Mouse (Mus musculus) hindbrain, embryonic 10.5 days (tissue): ENCODE results near the gene Ntm. TPM values are rescaled to one million over a fixed set of nuclear protein-coding genes. Genes with fewer than 3 reads are reported as not detected.

Source experiments
- DNase-seq: peaks from one replicate; pipeline ENCODE4 v3.0.0-alpha.2; 2017; ENCODE audit warnings: low spot score
- H3K27ac ChIP-seq: fragments of 300-500 bp; sonication (generic); 2 replicates; pipeline ENCODE4 v1.5.1; 2016; ENCODE audit warnings: mild to moderate bottlenecking, moderate library complexity
- H3K27me3 ChIP-seq: fragments of 300-500 bp; sonication (generic); 2 replicates; pipeline ENCODE4 v1.6.1; 2016; ENCODE audit warnings: mild to moderate bottlenecking; ENCODE audit not compliant: poor library complexity, insufficient read depth, severe bottlenecking
- H3K36me3 ChIP-seq: fragments of 300-500 bp; sonication (generic); 2 replicates; pipeline ENCODE4 v1.6.1; 2016; ENCODE audit warnings: mild to moderate bottlenecking, moderate library complexity
- H3K4me1 ChIP-seq: fragments of 300-500 bp; sonication (generic); replicated peaks from 2 replicates; pipeline ENCODE4 v1.6.1; 2016; ENCODE audit warnings: mild to moderate bottlenecking
- H3K4me3 ChIP-seq: fragments of 300-500 bp; sonication (generic); 2 replicates; pipeline ENCODE4 v1.5.1; 2016; ENCODE audit warnings: mild to moderate bottlenecking, moderate library complexity
- H3K9me3 ChIP-seq: fragments of 300-500 bp; sonication (generic); 2 replicates; pipeline ENCODE4 v1.6.1; 2016; ENCODE audit warnings: mild to moderate bottlenecking, moderate library complexity
- WGBS: fragments of 180-500 bp; shearing (Covaris S2); methylation state at CpG from one replicate; pipeline ENCODE4 v1.1.7; 2016; 5-methylcytosine and 5-hydroxymethylcytosine counted together
- polyA plus RNA-seq: library from polyadenylated mRNA; unstranded; fragments of >200 nt; fragmentation: Nextera tagmentation; extraction: Ambion mirVana; gene quantifications from 2 replicates; pipeline ENCODE4 v1.2.1, GENCODE M21; 2016

The Ntm gene
- polyA plus RNA-seq, 1 experiment from 2014 or later: 12.1 TPM

DNA sequence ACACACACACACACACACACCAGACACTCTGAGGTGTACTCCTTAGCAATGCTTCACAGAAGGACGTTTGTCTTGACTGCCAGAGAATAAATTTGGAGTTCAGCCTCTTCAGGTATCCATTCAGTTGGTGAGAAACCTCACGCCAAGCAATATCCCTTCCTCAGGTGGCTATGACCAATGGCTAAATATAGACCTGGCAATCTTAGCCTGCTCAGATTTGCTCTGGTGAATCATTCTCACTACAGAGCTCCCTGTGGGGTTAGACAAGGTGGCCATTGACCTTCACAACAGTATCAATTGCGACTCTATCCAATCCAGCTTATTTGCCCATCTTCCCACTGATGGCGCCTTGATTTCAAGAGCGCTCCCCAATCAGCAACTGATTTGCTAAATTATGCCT lies 150.3 kb downstream of the Ntm start:
- Histone ChIP-seq H3K4me3 (no peak overlapping the region), H3K4me1 (peaks cover 1% of the 10 kb centered on the region), H3K36me3 (no peaks in the 10 kb centered on the region), H3K27ac (no peak overlapping the region), H3K9me3 (no peaks in the 10 kb centered on the region), H3K27me3 (no peaks in the 10 kb centered on the region)
- no peak for DNase-seq
- 88% methylated on average over 5 of the region's 5 CpGs for WGBS

DNA sequence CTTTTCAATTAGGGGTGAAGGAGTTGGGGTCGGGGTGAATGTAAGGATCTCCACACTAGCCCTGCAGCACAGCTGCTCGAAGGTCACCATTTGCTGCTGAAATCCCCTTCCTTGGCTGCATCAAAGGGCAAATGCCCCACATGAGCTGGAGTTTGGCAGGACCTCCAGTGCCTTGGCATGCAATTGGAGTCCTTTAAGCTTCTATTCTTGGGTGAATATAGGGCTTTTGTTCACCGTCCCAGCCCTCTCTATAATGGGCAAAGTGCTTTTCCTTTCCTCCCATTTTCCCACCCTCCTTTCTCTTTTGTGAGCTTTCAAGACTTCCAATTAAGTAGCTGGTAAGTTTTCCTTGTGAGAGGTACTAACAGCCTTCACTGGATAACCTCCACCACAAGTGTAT lies 156.2 kb downstream of the Ntm start:
- Histone ChIP-seq H3K4me1 (peaks cover 23% of the 10 kb centered on the region), H3K27ac (no peak overlapping the region)
- WGBS: 56% methylated on average over 3 of the region's 3 CpGs

DNA sequence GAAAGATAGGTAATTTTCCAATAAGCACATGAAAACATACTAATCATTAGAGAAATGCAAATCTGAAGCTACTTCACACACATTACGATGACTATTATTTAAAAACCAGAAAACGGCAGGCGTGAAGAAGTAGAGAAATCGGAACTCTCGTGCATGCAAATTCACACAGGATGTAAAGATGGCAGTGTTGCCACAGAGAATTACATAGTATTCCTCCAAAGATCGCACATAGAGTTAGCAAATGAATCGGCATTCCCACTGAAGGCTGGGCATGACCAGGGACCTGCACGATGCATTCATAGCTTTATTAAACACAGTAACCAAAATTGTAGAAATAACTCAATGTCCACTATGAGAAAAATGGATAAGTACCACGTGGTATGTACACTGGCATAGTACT lies 158.5 kb downstream of the Ntm start:
- Histone ChIP-seq H3K9me3 (no peaks in the 10 kb centered on the region), H3K27me3 (0 out of 2 replicates have a peak, but pooled peaks cover 3% of the 10 kb centered on the region), H3K4me1 (peaks cover 25% of the 10 kb centered on the region), H3K4me3 (no peak overlapping the region), H3K36me3 (no peaks in the 10 kb centered on the region), H3K27ac (no peak overlapping the region)
- DNase-seq: no peak
- WGBS: 91% methylated on average over 9 of the region's 9 CpGs

More for the DNA sequence above, 156.2 kb downstream of the Ntm start:
- Histone ChIP-seq H3K4me3 (no peak overlapping the region), H3K9me3 (no peaks in the 10 kb centered on the region), H3K36me3 (no peaks in the 10 kb centered on the region), H3K27me3 (0 out of 2 replicates have a peak, but pooled peaks cover 3% of the 10 kb centered on the region)
- no peak for DNase-seq

DNA sequence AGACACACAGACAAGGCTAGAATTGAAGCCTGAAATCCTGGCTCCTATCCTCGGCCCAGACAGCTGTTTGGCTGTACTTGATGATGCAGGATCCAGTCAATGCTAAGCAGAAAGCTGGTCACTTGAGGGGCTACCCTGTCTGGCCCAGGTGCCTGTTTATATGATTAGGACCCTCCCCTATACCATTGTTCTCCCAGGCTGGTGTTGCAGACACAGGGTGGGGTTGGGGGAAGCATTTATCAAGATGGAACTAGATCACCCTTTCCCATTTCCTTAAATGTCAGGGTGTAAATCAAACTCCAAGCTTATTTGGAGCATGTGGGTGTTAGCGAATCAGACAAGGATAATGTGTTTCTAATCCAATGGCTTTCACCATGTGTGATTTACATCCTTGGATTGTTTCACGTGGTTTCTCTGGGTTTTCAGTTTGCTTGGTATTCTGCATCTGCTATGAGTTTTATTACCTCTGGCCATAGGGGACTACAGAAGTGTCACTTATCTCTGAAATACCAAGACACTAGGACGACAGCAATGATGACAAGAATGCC lies 159.1 kb downstream of the Ntm start:
- 65% methylated on average over 4 of the region's 4 CpGs for WGBS
- H3K4me1 ChIP-seq: peaks cover 25% of the 10 kb centered on the region
- no peaks in the 10 kb centered on the region for H3K36me3 ChIP-seq
- 0 out of 2 replicates have a peak, but pooled peaks cover 3% of the 10 kb centered on the region for H3K27me3 ChIP-seq
- H3K4me3 ChIP-seq: no peak overlapping the region
- H3K27ac ChIP-seq: peak overlapping the region; percentile 76
- H3K9me3 ChIP-seq: no peaks in the 10 kb centered on the region
- no peak for DNase-seq

DNA sequence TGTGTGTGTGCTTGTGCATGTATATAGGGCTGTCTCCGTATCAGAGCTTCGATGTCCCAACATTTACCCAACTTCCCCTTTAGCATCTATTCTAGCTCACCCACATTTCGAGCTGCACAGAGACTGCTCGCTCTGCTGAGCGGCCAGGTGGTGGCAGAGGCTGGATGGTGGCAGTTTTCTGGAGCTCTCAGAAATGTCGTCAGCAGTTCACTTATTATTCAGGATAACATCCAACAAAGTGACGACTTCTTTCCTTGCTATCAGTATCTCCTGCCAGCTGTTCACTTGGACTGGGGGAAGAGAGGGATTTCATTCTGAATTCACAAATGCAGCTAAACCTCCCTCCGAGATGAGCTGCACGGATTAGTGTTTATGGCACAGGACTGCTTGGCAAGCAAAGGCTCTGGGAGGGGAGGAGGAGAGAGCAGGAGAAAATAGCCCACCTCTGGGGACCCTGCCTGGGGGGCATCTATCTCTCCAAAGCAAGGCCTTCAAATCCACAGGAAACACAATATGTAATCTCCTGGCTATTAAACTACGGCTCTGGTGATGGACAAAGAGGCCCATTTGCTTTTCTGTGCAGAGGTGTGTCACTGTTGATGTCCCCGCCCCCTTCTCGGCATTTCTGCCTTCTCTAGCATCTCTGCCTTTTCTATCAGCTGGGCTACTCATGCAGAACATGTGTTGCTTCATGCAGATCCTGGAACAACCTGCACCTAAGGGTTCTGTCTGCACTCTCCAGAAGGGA lies 159.8 kb downstream of the Ntm start:
- Histone ChIP-seq H3K4me3 (0 out of 2 replicates have a peak overlapping the region, but pooled peaks have one; percentile 5), H3K27ac (peak overlapping the region; percentile 76), H3K27me3 (0 out of 2 replicates have a peak, but pooled peaks cover 3% of the 10 kb centered on the region), H3K9me3 (no peaks in the 10 kb centered on the region), H3K36me3 (no peaks in the 10 kb centered on the region), H3K4me1 (peaks cover 25% of the 10 kb centered on the region)
- 40% methylated on average over 12 of the region's 12 CpGs for WGBS
- no peak for DNase-seq

DNA sequence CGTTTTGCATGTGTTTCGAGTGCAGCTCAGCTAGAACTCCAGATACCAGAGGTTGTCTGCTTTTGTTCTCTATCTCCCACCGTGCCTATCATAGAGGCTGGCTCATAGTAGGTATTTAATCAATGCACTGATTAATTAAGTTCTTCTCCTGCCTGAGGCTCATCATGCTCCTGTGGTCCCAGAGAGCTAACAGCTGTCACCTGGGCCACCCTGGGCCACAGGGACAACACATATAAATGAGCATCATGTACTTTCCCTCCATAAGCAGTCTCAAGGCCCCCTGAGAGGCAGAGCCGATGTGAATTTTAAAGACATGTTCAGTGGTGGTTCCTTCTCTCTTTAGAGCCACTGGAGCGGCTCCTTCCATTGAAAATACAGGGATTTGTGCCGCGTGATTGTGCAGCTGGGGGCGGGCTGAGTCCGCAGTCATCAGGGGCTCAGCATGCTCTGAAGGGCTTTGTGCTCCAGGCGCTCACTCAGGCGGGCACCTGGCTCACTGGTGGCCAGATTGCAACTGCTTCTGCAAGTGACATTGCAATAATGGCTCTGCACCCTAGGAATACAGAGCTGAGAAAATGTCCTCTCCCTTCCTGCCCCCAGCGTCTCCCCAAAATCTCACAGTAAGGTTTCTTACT lies 160.8 kb downstream of the Ntm start:
- Histone ChIP-seq H3K4me1 (peaks cover 25% of the 10 kb centered on the region), H3K9me3 (no peaks in the 10 kb centered on the region), H3K4me3 (peak overlapping the region; percentile 13; the same call in 1 of the 2 replicates), H3K27ac (peak overlapping the region; percentile 76), H3K27me3 (0 out of 2 replicates have a peak, but pooled peaks cover 3% of the 10 kb centered on the region), H3K36me3 (no peaks in the 10 kb centered on the region)
- 20% methylated on average over 12 of the region's 12 CpGs for WGBS
- DNase-seq: peak; percentile 71

DNA sequence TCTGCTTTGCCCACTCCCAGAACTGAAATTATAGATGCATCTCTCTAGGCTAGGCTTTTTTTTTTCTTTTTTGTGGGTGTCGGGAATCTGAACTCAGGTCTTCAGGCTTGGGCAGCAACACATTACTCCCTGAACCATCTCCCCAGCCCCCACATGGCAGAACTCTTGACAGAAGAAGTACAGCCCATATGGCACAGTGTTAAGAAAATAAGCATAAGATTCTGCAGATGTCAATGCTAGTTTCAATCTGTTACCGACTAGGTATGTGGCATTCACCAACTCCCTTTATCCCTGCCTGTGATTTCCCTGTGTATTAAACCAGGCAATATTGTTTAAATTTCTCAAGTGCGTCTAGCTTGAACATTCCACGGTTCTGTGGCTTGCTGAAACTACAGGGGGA lies 166.7 kb downstream of the Ntm start:
- H3K4me3 ChIP-seq: no peak overlapping the region
- no peaks in the 10 kb centered on the region for H3K36me3 ChIP-seq
- DNase-seq: no peak
- no peaks in the 10 kb centered on the region for H3K4me1 ChIP-seq
- no peaks in the 10 kb centered on the region for H3K9me3 ChIP-seq
- H3K27ac ChIP-seq: no peak overlapping the region
- no peaks in the 10 kb centered on the region; the same call in 1 of the 2 replicates for H3K27me3 ChIP-seq
- WGBS: 80% methylated on average over 4 of the region's 4 CpGs

DNA sequence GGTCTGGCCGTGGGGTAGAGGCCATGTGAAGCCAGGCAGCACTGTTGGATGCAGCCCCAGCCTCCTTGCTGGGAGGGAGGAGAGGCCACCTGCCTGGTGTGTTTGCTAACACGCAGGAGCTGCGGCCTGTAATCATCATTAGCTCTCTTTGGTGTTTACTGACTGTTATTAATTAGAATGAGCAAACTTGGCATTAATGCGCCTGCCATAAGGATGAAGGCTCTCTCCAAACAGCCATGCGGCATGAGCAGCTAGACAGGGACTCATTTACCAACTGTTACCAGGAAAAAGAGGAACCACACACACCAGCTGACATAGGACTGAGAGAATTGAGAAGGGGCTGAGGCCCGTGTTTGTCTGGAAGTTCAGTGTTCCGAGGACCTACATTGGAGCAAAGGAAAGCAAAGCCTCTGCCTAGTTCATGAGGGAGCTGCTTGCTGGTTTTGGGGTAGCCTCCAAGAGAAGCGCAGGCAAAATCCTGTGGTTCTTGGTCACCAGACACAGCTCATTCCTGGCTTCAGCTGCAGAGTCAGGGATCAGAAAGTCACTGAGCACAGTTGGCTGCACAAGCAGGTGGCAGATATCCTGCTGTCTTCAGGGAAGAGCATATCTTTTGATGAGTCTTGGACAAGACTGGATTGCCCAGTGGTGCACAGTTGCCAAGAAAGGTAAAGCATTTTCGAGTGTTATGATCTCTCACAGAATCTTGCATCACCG lies 171.6 kb downstream of the Ntm start:
- 73% methylated on average over 10 of the region's 10 CpGs for WGBS
- no peak for DNase-seq
- H3K27me3 ChIP-seq: no peaks in the 10 kb centered on the region; the same call in 1 of the 2 replicates
- 0 out of 2 replicates have a peak overlapping the region, but pooled peaks have one; percentile 5 for H3K27ac ChIP-seq
- H3K4me1 ChIP-seq: no peaks in the 10 kb centered on the region
- H3K36me3 ChIP-seq: no peaks in the 10 kb centered on the region
- H3K4me3 ChIP-seq: no peak overlapping the region
- no peaks in the 10 kb centered on the region for H3K9me3 ChIP-seq

DNA sequence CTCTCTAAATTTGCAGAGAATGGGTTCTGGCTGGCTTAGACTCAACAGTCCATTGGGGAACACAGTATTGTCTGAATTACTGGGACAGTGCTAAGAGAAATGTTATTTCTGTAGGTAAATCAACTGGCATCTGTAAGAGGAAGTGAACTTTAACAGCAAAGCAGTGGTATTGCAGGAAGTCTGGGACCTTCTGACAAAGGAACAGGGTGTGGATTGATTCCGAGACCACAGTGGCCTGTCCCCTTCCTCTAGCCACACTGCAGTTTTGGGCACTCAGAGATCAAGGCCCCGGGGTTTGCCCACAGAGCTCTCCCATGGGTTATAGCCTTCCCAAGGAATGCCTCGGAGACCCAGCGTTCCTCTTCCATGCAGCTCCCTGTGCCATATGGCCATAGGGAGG lies 172.9 kb downstream of the Ntm start:
- DNase-seq: no peak
- WGBS: 82% methylated on average over 4 of the region's 4 CpGs
- H3K36me3 ChIP-seq: no peaks in the 10 kb centered on the region
- H3K9me3 ChIP-seq: no peaks in the 10 kb centered on the region
- no peaks in the 10 kb centered on the region for H3K4me1 ChIP-seq
- no peak overlapping the region for H3K27ac ChIP-seq
- H3K27me3 ChIP-seq: no peaks in the 10 kb centered on the region; the same call in 1 of the 2 replicates
- no peak overlapping the region for H3K4me3 ChIP-seq

DNA sequence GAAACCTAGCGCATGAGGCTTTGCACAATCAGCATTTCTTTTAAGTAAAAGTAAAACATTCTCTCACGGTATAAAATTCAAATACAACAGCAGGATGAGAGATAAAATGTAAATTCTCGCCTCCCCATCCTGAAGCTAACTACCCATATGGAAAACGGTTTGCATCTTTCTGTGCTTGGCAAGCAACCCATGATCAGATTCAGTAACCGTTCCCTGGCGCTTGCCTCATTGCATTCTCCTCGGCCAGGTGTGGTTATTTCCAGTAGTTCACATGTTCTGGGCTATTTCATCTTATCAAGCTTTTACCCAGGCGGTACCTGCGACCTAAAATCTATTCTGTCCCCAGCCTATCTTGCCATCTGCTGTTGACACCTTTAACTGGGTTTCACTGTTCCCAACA lies 174.1 kb downstream of the Ntm start:
- Histone ChIP-seq H3K4me3 (no peak overlapping the region), H3K36me3 (no peaks in the 10 kb centered on the region), H3K27me3 (no peaks in the 10 kb centered on the region; the same call in 1 of the 2 replicates), H3K9me3 (no peaks in the 10 kb centered on the region), H3K27ac (no peak overlapping the region), H3K4me1 (no peaks in the 10 kb centered on the region)
- 92% methylated on average over 9 of the region's 9 CpGs for WGBS
- no peak for DNase-seq

DNA sequence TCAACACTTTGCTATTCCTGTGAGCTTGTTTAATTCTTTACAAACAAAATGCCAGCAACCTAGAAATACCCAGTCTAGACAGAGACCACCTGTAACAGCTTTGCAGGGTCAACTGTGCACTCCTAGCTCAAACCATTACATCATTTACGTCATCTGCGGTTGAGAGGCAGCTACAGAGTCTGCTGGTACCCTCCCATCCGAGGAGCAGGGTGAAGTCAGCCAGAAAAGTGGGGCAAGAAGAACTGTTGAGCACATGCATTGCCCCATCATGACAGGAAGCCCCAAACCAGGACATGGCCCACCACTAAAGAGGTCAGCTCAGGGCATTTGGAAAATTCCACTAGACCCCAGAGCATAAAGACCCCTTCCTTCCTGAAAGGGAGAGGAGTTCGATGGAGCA lies 175.5 kb downstream of the Ntm start:
- Histone ChIP-seq H3K27me3 (no peaks in the 10 kb centered on the region; the same call in 1 of the 2 replicates), H3K4me1 (no peaks in the 10 kb centered on the region), H3K36me3 (no peaks in the 10 kb centered on the region), H3K27ac (no peak overlapping the region), H3K9me3 (no peaks in the 10 kb centered on the region), H3K4me3 (no peak overlapping the region)
- 76% methylated on average over 4 of the region's 4 CpGs for WGBS
- no peak for DNase-seq

DNA sequence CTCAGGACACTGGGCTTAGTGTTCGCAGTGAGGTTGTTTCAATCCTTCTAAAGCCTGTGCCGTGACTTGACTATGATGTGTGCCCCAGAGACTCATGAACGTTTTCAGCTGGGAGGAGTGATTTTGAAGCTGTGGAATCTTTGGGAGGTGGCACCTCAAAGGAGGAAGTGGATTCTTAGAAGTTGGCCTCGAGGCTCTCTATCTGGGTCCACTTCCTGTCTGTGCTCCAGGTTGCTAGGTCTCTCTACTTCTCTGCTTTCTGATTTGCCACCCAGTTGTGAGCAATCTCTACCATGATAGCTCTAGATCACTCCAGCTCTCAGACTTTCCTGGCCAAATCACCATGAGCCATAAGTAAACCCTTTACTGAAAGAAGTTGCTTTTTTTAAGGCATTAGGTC lies 180.2 kb downstream of the Ntm start:
- no peaks in the 10 kb centered on the region for H3K36me3 ChIP-seq
- WGBS: 86% methylated on average over 4 of the region's 4 CpGs
- H3K9me3 ChIP-seq: no peaks in the 10 kb centered on the region
- DNase-seq: no peak
- no peak overlapping the region for H3K4me3 ChIP-seq
- H3K4me1 ChIP-seq: no peaks in the 10 kb centered on the region
- no peaks in the 10 kb centered on the region for H3K27me3 ChIP-seq
- no peak overlapping the region for H3K27ac ChIP-seq
